Mouse (Mus musculus) liver, adult 2 months (tissue): ENCODE measurements at regions not wholly inside any gene's neighbourhood (a gene's known extent, or its start where the extent isn't known, plus 50 kb on each side); places are given as distances from the start of the nearest gene placed in this dataset.

Experiments used
- CTCF ChIP-seq: fragments of 200-500 bp; IDR thresholded peaks from 2 replicates; pipeline ENCODE4 v1.5.1; 2011; ENCODE audit warnings: low read depth, low read length, control low read depth
- POLR2A ChIP-seq: fragments of 200-500 bp; IDR thresholded peaks from 2 replicates; pipeline ENCODE4 v1.6.1; 2011; ENCODE audit warnings: low read length, control low read depth; ENCODE audit not compliant: insufficient read depth; ENCODE audit errors: extremely low read depth

DNA sequence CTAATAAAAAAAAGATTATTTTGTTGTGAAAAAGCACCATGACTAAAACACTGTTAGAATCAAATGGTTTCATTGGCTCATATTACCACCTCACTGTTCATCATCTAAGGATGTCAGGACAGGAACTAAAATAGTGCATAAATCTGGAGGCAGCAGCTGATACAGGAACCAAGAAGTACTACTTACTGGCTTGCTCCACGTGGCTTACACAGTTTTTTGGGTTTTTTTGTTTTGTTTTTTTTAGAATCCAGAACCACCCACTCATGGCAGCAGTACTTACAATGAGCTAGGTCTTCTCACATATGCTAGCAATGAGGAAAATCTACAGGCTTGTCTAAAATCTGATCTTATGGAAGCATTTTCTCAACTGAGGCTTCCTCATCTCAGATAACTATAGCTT lies 940.4 kb downstream of the Fscb start:
- no peak for TF ChIP-seq POLR2A
- TF ChIP-seq CTCF, result no peak
